Mouse (Mus musculus): ENCODE data around the gene Dctn2. TPM values are rescaled to one million over a fixed set of nuclear protein-coding genes. Genes with fewer than 3 reads are reported as not detected.
A peak's percentile ranks its signal among the peaks of the same experiment; 100 is the strongest.

Dctn2 gene
- total RNA-seq, 2 experiments from 2014 or later = 86.8 to 91.8 TPM

- intact Hi-C loops (cut with DNase I) = no loop called here
- DNase-seq = no peak
Observed at GRCm38 (mm10) chr10:127286730-127287129, 20.6 kb downstream of the Dctn2 start.

GRCm38 (mm10) chr10:127287271-127287935 is 21.2 kb downstream of the Dctn2 start:
- intact Hi-C loops (cut with DNase I) = no loop called here
- DNase-seq = no peak

- no peak for DNase-seq
- intact Hi-C loops (cut with DNase I) = no loop called here
Observed at GRCm38 (mm10) chr10:127287936-127288293, 21.7 kb downstream of the Dctn2 start.

GRCm38 (mm10) chr10:127288328-127288799 is 22.2 kb downstream of the Dctn2 start:
- no peak for DNase-seq
- intact Hi-C loops (cut with DNase I) = no loop called here

GRCm38 (mm10) chr10:127288800-127289572 is 22.8 kb downstream of the Dctn2 start, which contains the start of gene Mbd6:
TSS of gene Mbd6 (minus strand) at chr10:127289018.
- peak; percentile 85 to 87 for DNase-seq
- intact Hi-C loops (cut with DNase I) = no loop called here

GRCm38 (mm10) chr10:127289573-127290191 is 23.5 kb downstream of the Dctn2 start:
- intact Hi-C loops (cut with DNase I) = no loop called here

GRCm38 (mm10) chr10:127290307-127290929 is 24.2 kb downstream of the Dctn2 start:
- intact Hi-C loops (cut with DNase I) = no loop called here

More at GRCm38 (mm10) chr10:127289573-127290191, 23.5 kb downstream of the Dctn2 start:
- DNase-seq = peak in 1 of 2 experiments; percentile 59

GRCm38 (mm10) chr10:127290930-127291880 is 25.0 kb downstream of the Dctn2 start:
- peak in 1 of 2 experiments; percentile 38 for DNase-seq
- intact Hi-C loops (cut with DNase I) = no loop called here

More at GRCm38 (mm10) chr10:127290307-127290929, 24.2 kb downstream of the Dctn2 start:
- peak; percentile 99 to 100 for DNase-seq

GRCm38 (mm10) chr10:127291881-127292638 is 25.9 kb downstream of the Dctn2 start:
- intact Hi-C loops (cut with DNase I) = loop anchor here (2.0 kb wide), 1 partner anchor 17 kb away; no protein-coding TSS in a partner anchor

GRCm38 (mm10) chr10:127292987-127293538 is 26.9 kb downstream of the Dctn2 start:
- intact Hi-C loops (cut with DNase I) = loop anchor here (2.0 kb wide), 1 partner anchor 16 kb away; no protein-coding TSS in a partner anchor
- DNase-seq = no peak

More at GRCm38 (mm10) chr10:127291881-127292638, 25.9 kb downstream of the Dctn2 start:
- no peak for DNase-seq

GRCm38 (mm10) chr10:127293590-127294113 is 27.5 kb downstream of the Dctn2 start:
- intact Hi-C loops (cut with DNase I) = loop anchor here (2.0 kb wide), 1 partner anchor 15 kb away; no protein-coding TSS in a partner anchor
- DNase-seq = no peak

- intact Hi-C loops (cut with DNase I) = no loop called here
- DNase-seq = no peak
Observed at GRCm38 (mm10) chr10:127294895-127295510, 28.8 kb downstream of the Dctn2 start.

GRCm38 (mm10) chr10:127295986-127296794 is 30.0 kb downstream of the Dctn2 start:
- intact Hi-C loops (cut with DNase I) = no loop called here
- no peak for DNase-seq

- DNase-seq = no peak
Observed at GRCm38 (mm10) chr10:127297015-127297871, 31.1 kb downstream of the Dctn2 start.

GRCm38 (mm10) chr10:127300361-127300760 is 34.2 kb downstream of the Dctn2 start:
- intact Hi-C loops (cut with DNase I) = no loop called here
- DNase-seq = no peak

More at GRCm38 (mm10) chr10:127297015-127297871, 31.1 kb downstream of the Dctn2 start:
- intact Hi-C loops (cut with DNase I) = no loop called here

- intact Hi-C loops (cut with DNase I) = no loop called here
- no peak for DNase-seq
Observed at GRCm38 (mm10) chr10:127303136-127303535, 37.0 kb downstream of the Dctn2 start.

All from gastrocnemius, postnatal 36 days (tissue).